Mouse (Mus musculus) ES-E14 (cell line): ENCODE results near the gene Gm12185. TPM values are rescaled to one million over a fixed set of nuclear protein-coding genes. Genes with fewer than 3 reads are reported as not detected.
"Not testable (repeated sequence)": the region's sequence is repeated elsewhere in the genome, so short reads cannot be mapped to it uniquely, and the experiment has no call there.

Experiments used
- DNase-seq: peaks from one replicate; pipeline ENCODE4 v3.0.0-alpha.2; 2013; ENCODE audit warnings: low read depth, low spot score
- H3K27ac ChIP-seq: 2 replicates; pipeline ENCODE4 v1.5.1; 2012; ENCODE audit warnings: low read depth, mild to moderate bottlenecking, low read length, moderate library complexity, mixed read lengths; ENCODE audit not compliant: poor library complexity, insufficient read depth, severe bottlenecking
- H3K36me3 ChIP-seq: 2 replicates; pipeline ENCODE4 v1.6.1; 2012; ENCODE audit warnings: mild to moderate bottlenecking, low read length, moderate library complexity, mixed read lengths; ENCODE audit not compliant: control insufficient read depth, poor library complexity, insufficient read depth, severe bottlenecking
- H3K4me1 ChIP-seq, 2 experiments: fragments of 150-350 bp in 1 of 2; sonication (generic) in 1 of 2; 2 replicates each; pipeline ENCODE4 v1.6.1; 2012; ENCODE audit warnings: low read length in 2 of 2, mild to moderate bottlenecking in 1 of 2, mixed read lengths in 1 of 2; ENCODE audit not compliant: control insufficient read depth in 2 of 2, insufficient read depth in 2 of 2, poor library complexity in 1 of 2
- H3K4me3 ChIP-seq, 2 experiments: fragments of 150-350 bp in 1 of 2; sonication (generic) in 1 of 2; 2 replicates each; pipeline ENCODE4 v1.5.1; 2012; ENCODE audit warnings: low read length in 2 of 2, low read depth in 1 of 2, mild to moderate bottlenecking in 1 of 2, mixed read lengths in 1 of 2; ENCODE audit not compliant: insufficient read depth in 1 of 2, poor library complexity in 1 of 2, severe bottlenecking in 1 of 2
- H3K9ac ChIP-seq: 2 replicates; pipeline ENCODE4 v1.6.1; 2012; ENCODE audit warnings: low read depth, mild to moderate bottlenecking, low read length, mixed read lengths; ENCODE audit not compliant: poor library complexity, insufficient read depth, severe bottlenecking
- H3K9me3 ChIP-seq: fragments of 150-350 bp; sonication (generic); 2 replicates; pipeline ENCODE4 v1.6.1; 2012; ENCODE audit warnings: low read depth, mild to moderate bottlenecking, low read length; ENCODE audit not compliant: control insufficient read depth, insufficient read depth
- in situ Hi-C, 2 experiments: fragments of 600-800 bp; cut with MboI; formaldehyde crosslinking; loops; one replicate each; pipeline ENCODE4 v1.15.1; 2025; ENCODE audit warnings: low sequenced_read_pairs in 2 of 2, inconsistent platforms in 1 of 2; ENCODE audit not compliant: unreplicated experiment in 2 of 2
- total RNA-seq: library from RNA; depleted of rRNA; stranded (reverse); fragments of 300-350 nt; gene quantifications from 2 replicates; pipeline ENCODE4 v1.2.3, GENCODE M21; 2012

Gm12185 gene
- total RNA-seq, 1 experiment: not detected

- H3K9me3 ChIP-seq, H3K27ac ChIP-seq, in situ Hi-C loops, H3K4me1 ChIP-seq, H3K9ac ChIP-seq, DNase-seq, H3K36me3 ChIP-seq, H3K4me3 ChIP-seq: not testable (repeated sequence)
Observed at GRCm38 (mm10) chr11:48935291-48935690, 56.7 kb downstream of the Gm12185 start.

GRCm38 (mm10) chr11:48933923-48934322 lies 58.1 kb downstream of the Gm12185 start:
- in situ Hi-C loops, H3K4me3 ChIP-seq, DNase-seq, H3K9me3 ChIP-seq, H3K9ac ChIP-seq, H3K36me3 ChIP-seq, H3K27ac ChIP-seq, H3K4me1 ChIP-seq: not testable (repeated sequence)

- H3K9me3 ChIP-seq, H3K27ac ChIP-seq, H3K4me3 ChIP-seq, in situ Hi-C loops, H3K36me3 ChIP-seq, DNase-seq, H3K9ac ChIP-seq, H3K4me1 ChIP-seq: not testable (repeated sequence)
Observed at GRCm38 (mm10) chr11:48933422-48933821, 58.6 kb downstream of the Gm12185 start.

GRCm38 (mm10) chr11:48928068-48928467 lies 64.0 kb downstream of the Gm12185 start:
- H3K9me3 ChIP-seq, H3K4me3 ChIP-seq, H3K4me1 ChIP-seq, DNase-seq, in situ Hi-C loops, H3K27ac ChIP-seq, H3K36me3 ChIP-seq, H3K9ac ChIP-seq: not testable (repeated sequence)

GRCm38 (mm10) chr11:48926437-48926836 lies 65.6 kb downstream of the Gm12185 start:
- H3K4me1 ChIP-seq, H3K27ac ChIP-seq, H3K9me3 ChIP-seq, DNase-seq, in situ Hi-C loops, H3K36me3 ChIP-seq, H3K9ac ChIP-seq, H3K4me3 ChIP-seq: not testable (repeated sequence)

GRCm38 (mm10) chr11:48923818-48924217 lies 68.2 kb downstream of the Gm12185 start:
- H3K4me3 ChIP-seq, H3K4me1 ChIP-seq, H3K9ac ChIP-seq, DNase-seq, in situ Hi-C loops, H3K27ac ChIP-seq, H3K9me3 ChIP-seq, H3K36me3 ChIP-seq: not testable (repeated sequence)
